Mouse (Mus musculus): ENCODE measurements around the gene Mgam.

DNA sequence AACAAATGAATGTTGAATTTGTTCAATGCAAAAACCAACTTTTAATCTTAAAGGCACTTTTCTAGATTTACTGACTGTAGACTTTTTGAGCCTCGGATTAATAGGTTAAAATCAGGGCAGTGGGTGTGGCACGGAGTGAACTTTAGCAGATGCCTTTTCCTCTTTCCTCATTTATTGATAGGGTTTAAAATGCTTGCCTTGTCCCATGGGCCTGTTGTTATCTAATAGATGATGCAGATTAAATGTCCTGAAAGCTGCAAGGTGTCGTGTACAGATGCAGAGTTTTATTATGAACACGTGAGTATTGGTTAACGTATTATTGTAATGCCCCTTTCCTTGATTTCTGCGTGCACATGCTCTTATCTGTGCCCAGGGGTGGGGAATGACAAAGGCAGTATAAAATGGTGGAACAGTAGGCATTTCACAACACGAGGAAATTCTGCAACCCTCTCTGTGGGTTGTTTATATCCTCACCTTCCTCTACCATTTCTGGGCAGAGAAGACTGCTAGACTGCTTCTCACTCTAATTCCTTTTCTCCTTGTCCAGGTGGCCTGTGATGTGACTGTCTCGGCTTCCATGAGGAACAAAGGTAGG lies at the start of gene Mgam:
- TF ChIP-seq CTCF (IDR thresholded peaks at IDR 0.05) (no peak), EP300 (IDR thresholded peaks at IDR 0.05) (no peak)
